Mouse (Mus musculus) MEL (cell line): Measurements from ENCODE around the gene Tmprss4. TPM values are rescaled to one million over a fixed set of nuclear protein-coding genes. Genes with fewer than 3 reads are reported as not detected.

ENCODE experiments used
- DNase-seq: peaks from one replicate; pipeline ENCODE4 v3.0.0; 2011; ENCODE audit warnings: low read depth, low spot score
- H3K27ac ChIP-seq: 2 replicates; pipeline ENCODE4 v1.5.1; 2012; ENCODE audit warnings: low read depth, mild to moderate bottlenecking, control low read depth, low read length, moderate library complexity; ENCODE audit not compliant: control insufficient read depth
- H3K27me3 ChIP-seq, 2 experiments: fragments of 150-350 bp in 1 of 2; sonication (generic) in 1 of 2; 2 replicates each; pipeline ENCODE4 v1.6.1; 2012; ENCODE audit warnings: low read length in 2 of 2, mild to moderate bottlenecking in 2 of 2, improper control_type of control experiment in 1 of 2, moderate library complexity in 1 of 2; ENCODE audit not compliant: insufficient read depth in 2 of 2, control insufficient read depth in 1 of 2
- H3K36me3 ChIP-seq, 2 experiments: 2 replicates each; pipeline ENCODE4 v1.6.1; 2012 to 2014; ENCODE audit warnings: low read length in 2 of 2, improper control_type of control experiment in 1 of 2, inconsistent platforms in 1 of 2, mild to moderate bottlenecking in 1 of 2; ENCODE audit not compliant: insufficient read depth in 2 of 2, control insufficient read depth in 1 of 2
- H3K4me1 ChIP-seq, 2 experiments: fragments of 150-350 bp in 1 of 2; sonication (generic) in 1 of 2; 2 replicates each; pipeline ENCODE4 v1.6.1; 2012; ENCODE audit warnings: low read length in 2 of 2, improper control_type of control experiment in 1 of 2, mild to moderate bottlenecking in 1 of 2; ENCODE audit not compliant: insufficient read depth in 2 of 2, control insufficient read depth in 1 of 2
- H3K4me3 ChIP-seq, 2 experiments: fragments of 150-350 bp in 1 of 2; sonication (generic) in 1 of 2; 2 replicates each; pipeline ENCODE4 v1.5.1; 2012; ENCODE audit warnings: low read depth in 2 of 2, low read length in 2 of 2, mild to moderate bottlenecking in 2 of 2, moderate library complexity in 2 of 2, control low read depth in 1 of 2, improper control_type of control experiment in 1 of 2; ENCODE audit not compliant: control insufficient read depth in 1 of 2, insufficient read depth in 1 of 2
- H3K79me2 ChIP-seq: 2 replicates; pipeline ENCODE4 v1.6.1; 2012; ENCODE audit warnings: mild to moderate bottlenecking, low read length, moderate library complexity; ENCODE audit not compliant: control insufficient read depth, poor library complexity, insufficient read depth
- H3K9ac ChIP-seq: 2 replicates; pipeline ENCODE4 v1.6.1; 2012; ENCODE audit warnings: low read depth, mild to moderate bottlenecking, control low read depth, low read length, moderate library complexity; ENCODE audit not compliant: control insufficient read depth, poor library complexity, severe bottlenecking
- H3K9me3 ChIP-seq: fragments of 150-350 bp; sonication (generic); replicated peaks from 2 replicates; pipeline ENCODE4 v1.6.1; 2012; ENCODE audit warnings: mild to moderate bottlenecking, low read length, improper control_type of control experiment, moderate library complexity; ENCODE audit not compliant: insufficient read depth
- BHLHE40 ChIP-seq: IDR thresholded peaks from 2 replicates; pipeline ENCODE4 v1.6.1; 2012; ENCODE audit warnings: low read depth, mild to moderate bottlenecking, inconsistent platforms, low read length, improper control_type of control experiment, borderline replicate concordance
- CHD1 ChIP-seq: IDR thresholded peaks from 2 replicates; pipeline ENCODE4 v1.6.1; 2012; ENCODE audit warnings: low read depth, mild to moderate bottlenecking, inconsistent platforms, low read length, improper control_type of control experiment
- CHD2 ChIP-seq: IDR thresholded peaks from 2 replicates; pipeline ENCODE4 v1.6.1; 2011; ENCODE audit warnings: low read length, improper control_type of control experiment
- CTCF ChIP-seq, 3 experiments: IDR thresholded peaks in 2 of 3; conservative IDR thresholded peaks in 1 of 3; 2 replicates each; pipeline ENCODE4 v1.5.1; 2011 to 2012; ENCODE audit warnings: low read length in 3 of 3, low read depth in 2 of 3, mild to moderate bottlenecking in 2 of 3, improper control_type of control experiment in 1 of 3, inconsistent platforms in 1 of 3, mixed read lengths in 1 of 3, moderate library complexity in 1 of 3; ENCODE audit not compliant: control insufficient read depth in 1 of 3, insufficient read depth in 1 of 3, poor library complexity in 1 of 3, severe bottlenecking in 1 of 3
- E2F4 ChIP-seq: IDR thresholded peaks from 2 replicates; pipeline ENCODE4 v1.6.1; 2011; ENCODE audit warnings: low read depth, low read length, improper control_type of control experiment, borderline replicate concordance
- ELF1 ChIP-seq: IDR thresholded peaks from 2 replicates; pipeline ENCODE4 v1.6.1; 2014; ENCODE audit warnings: low read depth, mild to moderate bottlenecking, inconsistent platforms, low read length, improper control_type of control experiment, moderate library complexity
- EP300 ChIP-seq, 2 experiments: IDR thresholded peaks; 2 replicates each; pipeline ENCODE4 v1.6.1; 2011; ENCODE audit warnings: improper control_type of control experiment in 2 of 2, low read length in 2 of 2, low read depth in 1 of 2, mild to moderate bottlenecking in 1 of 2
- HCFC1 ChIP-seq: IDR thresholded peaks from 2 replicates; pipeline ENCODE4 v1.6.1; 2012; ENCODE audit warnings: low read depth, mild to moderate bottlenecking, inconsistent platforms, low read length, improper control_type of control experiment, moderate library complexity
- MAFK ChIP-seq: IDR thresholded peaks from 2 replicates; pipeline ENCODE4 v1.6.1; 2011; ENCODE audit warnings: low read depth, mild to moderate bottlenecking, low read length, improper control_type of control experiment, borderline replicate concordance
- MAZ ChIP-seq: IDR thresholded peaks from 2 replicates; pipeline ENCODE4 v1.6.1; 2012; ENCODE audit warnings: low read depth, mild to moderate bottlenecking, inconsistent platforms, low read length, improper control_type of control experiment
- MEF2A ChIP-seq: IDR thresholded peaks from 2 replicates; pipeline ENCODE4 v1.6.1; 2014; ENCODE audit warnings: low read depth, mild to moderate bottlenecking, inconsistent platforms, low read length, improper control_type of control experiment; ENCODE audit not compliant: poor library complexity, insufficient replicate concordance, severe bottlenecking; ENCODE audit errors: extremely low read depth
- MXI1 ChIP-seq: IDR thresholded peaks from 2 replicates; pipeline ENCODE4 v1.6.1; 2011; ENCODE audit warnings: mild to moderate bottlenecking, low read depth, low read length, improper control_type of control experiment
- MYB ChIP-seq: IDR thresholded peaks from 2 replicates; pipeline ENCODE4 v1.6.1; 2011; ENCODE audit warnings: mild to moderate bottlenecking, low read depth, low read length, improper control_type of control experiment
- MYC ChIP-seq: IDR thresholded peaks from 2 replicates; pipeline ENCODE4 v1.6.1; 2011; ENCODE audit warnings: low read depth, mild to moderate bottlenecking, low read length, improper control_type of control experiment, moderate library complexity
- NELFE ChIP-seq: IDR thresholded peaks from 2 replicates; pipeline ENCODE4 v1.6.1; 2011; ENCODE audit warnings: low read depth, low read length, improper control_type of control experiment
- NRF1 ChIP-seq: IDR thresholded peaks from 2 replicates; pipeline ENCODE4 v1.6.1; 2014; ENCODE audit warnings: low read depth, mild to moderate bottlenecking, inconsistent platforms, low read length, improper control_type of control experiment, moderate library complexity; ENCODE audit not compliant: poor library complexity, insufficient read depth, severe bottlenecking
- POLR2AphosphoS2 ChIP-seq: IDR thresholded peaks from 2 replicates; pipeline ENCODE4 v1.6.1; 2011; ENCODE audit warnings: low read length, improper control_type of control experiment
- RAD21 ChIP-seq: IDR thresholded peaks from 2 replicates; pipeline ENCODE4 v1.6.1; 2011; ENCODE audit warnings: mild to moderate bottlenecking, low read depth, low read length, improper control_type of control experiment
- SMC3 ChIP-seq: IDR thresholded peaks from 2 replicates; pipeline ENCODE4 v1.6.1; 2011; ENCODE audit warnings: low read depth, low read length, improper control_type of control experiment
- TBP ChIP-seq: IDR thresholded peaks from 2 replicates; pipeline ENCODE4 v1.8.0; 2011; ENCODE audit warnings: low read depth, low read length, improper control_type of control experiment
- UBTF ChIP-seq: IDR thresholded peaks from 2 replicates; pipeline ENCODE4 v1.6.1; 2012; ENCODE audit warnings: low read depth, mild to moderate bottlenecking, inconsistent platforms, low read length, improper control_type of control experiment, moderate library complexity, borderline replicate concordance; ENCODE audit not compliant: insufficient read depth
- USF1 ChIP-seq: IDR thresholded peaks from 2 replicates; pipeline ENCODE4 v1.6.1; 2014; ENCODE audit warnings: low read depth, mild to moderate bottlenecking, inconsistent platforms, low read length, improper control_type of control experiment, moderate library complexity
- USF2 ChIP-seq, 2 experiments: IDR thresholded peaks; 2 replicates each; pipeline ENCODE4 v1.6.1; 2011 to 2012; ENCODE audit warnings: improper control_type of control experiment in 2 of 2, low read length in 2 of 2, borderline replicate concordance in 1 of 2, inconsistent platforms in 1 of 2, low read depth in 1 of 2, mild to moderate bottlenecking in 1 of 2; ENCODE audit not compliant: insufficient read depth in 1 of 2
- ZNF384 ChIP-seq: IDR thresholded peaks from 2 replicates; pipeline ENCODE4 v1.6.1; 2012; ENCODE audit warnings: low read depth, mild to moderate bottlenecking, inconsistent platforms, low read length, improper control_type of control experiment
- polyA plus RNA-seq, 2 experiments: library from polyadenylated mRNA; stranded (reverse) in 1 of 2; unstranded in 1 of 2; fragments of >175 nt in 1 of 2; fragments of >200 nt in 1 of 2; gene quantifications; 2 replicates each; pipeline versions ENCODE4 v1.2.1 to v1.2.4; 2012; ENCODE audit warnings: low replicate concordance in 2 of 2, low read depth in 1 of 2; ENCODE audit not compliant: insufficient read length in 2 of 2, insufficient read depth in 1 of 2, missing spikeins in 1 of 2
- total RNA-seq: library from RNA; depleted of rRNA; stranded (reverse); fragments of 300-350 nt; gene quantifications from 2 replicates; pipeline ENCODE4 v1.2.3, GENCODE M21; 2012

Tmprss4 gene
- total and polyA plus RNA-seq, 3 experiments, result not detected

- Histone ChIP-seq H3K27me3 (peaks cover 0 to 5% of the 10 kb centered on the region in 2 experiments; a peak in 3 of 4 replicates), H3K4me3 (no peak overlapping the region), H3K27ac (no peak overlapping the region), H3K36me3 (peaks cover 0 to 12% of the 10 kb centered on the region in 2 experiments; a peak in 2 of 4 replicates), H3K9ac (no peak overlapping the region), H3K9me3 (no peaks in the 10 kb centered on the region), H3K79me2 (no peaks in the 10 kb centered on the region), H3K4me1 (peaks cover 7 to 13% of the 10 kb centered on the region in 2 experiments)
- TF ChIP-seq BHLHE40 (no peak), EP300 (IDR thresholded peaks at IDR 0.05; ENCODE audit: low read depth in 1 of 2, low read length in 2 of 2) (no peak), ELF1 (no peak), NRF1 (no peak), SMC3 (no peak), CHD2 (no peak), POLR2AphosphoS2 (no peak), ZNF384 (no peak), MYC (no peak), RAD21 (no peak), MAZ (no peak), USF1 (no peak), TBP (no peak), HCFC1 (no peak)
- no peak for DNase-seq
These were observed 46.4 kb upstream of the Tmprss4 start for GRCm38 (mm10) chr9:45250306-45250705.

GRCm38 (mm10) chr9:45247536-45247935 lies 43.6 kb upstream of the Tmprss4 start:
- Histone ChIP-seq H3K36me3 (peaks cover 0 to 12% of the 10 kb centered on the region in 2 experiments; a peak in 2 of 4 replicates), H3K4me3 (no peak overlapping the region), H3K9ac (no peak overlapping the region), H3K4me1 (peaks cover 7 to 13% of the 10 kb centered on the region in 2 experiments), H3K9me3 (no peaks in the 10 kb centered on the region), H3K79me2 (no peaks in the 10 kb centered on the region), H3K27ac (no peak overlapping the region), H3K27me3 (no peaks in the 10 kb centered on the region)
- no peak for TF ChIP-seq MAZ
- no peak for TF ChIP-seq SMC3
- no peak for TF ChIP-seq MEF2A
- no peak for TF ChIP-seq MAFK
- TF ChIP-seq CTCF (IDR thresholded peaks at IDR 0.05 in 2 of 3, conservative IDR thresholded peaks at IDR 0.05 in 1 of 3; ENCODE audit: control insufficient read depth in 1 of 3, insufficient read depth in 1 of 3, low read depth in 2 of 3, low read length in 3 of 3, poor library complexity in 1 of 3, severe bottlenecking in 1 of 3), result no peak
- no peak for TF ChIP-seq CHD1
- no peak for TF ChIP-seq USF2 (IDR thresholded peaks at IDR 0.05; ENCODE audit: borderline replicate concordance in 1 of 2, insufficient read depth in 1 of 2, low read depth in 1 of 2, low read length in 2 of 2)
- TF ChIP-seq HCFC1, result no peak
- no peak for TF ChIP-seq UBTF
- no peak for TF ChIP-seq NELFE
- TF ChIP-seq MYB, result no peak
- TF ChIP-seq MXI1, result no peak
- TF ChIP-seq POLR2AphosphoS2, result no peak
- no peak for TF ChIP-seq E2F4
- no peak for TF ChIP-seq CHD2
- DNase-seq, result no peak
